Mouse (Mus musculus): ENCODE results near the gene Ppib. TPM values are rescaled to one million over a fixed set of nuclear protein-coding genes. Genes with fewer than 3 reads are reported as not detected.

The Ppib gene
- 100 to 1,000 TPM; 258 to 275 TPM for total RNA-seq (2021)
- long read RNA-seq, experiment 1, transcript Ppib-201 (5 exons, 892 nt), result major isoform, 41 of 44 reads
- long read RNA-seq, experiment 1, partial matches to known transcripts, result 2 of 44 reads
- long read RNA-seq, experiment 1, other reads (novel, unspliced or antisense), result 0 of 44 reads
- long read RNA-seq, experiment 2, transcript Ppib-201 (5 exons, 892 nt), result major isoform, 275 of 292 reads
- long read RNA-seq, experiment 2, partial matches to known transcripts, result 14 of 292 reads
- long read RNA-seq, experiment 2, other reads (novel, unspliced or antisense), result 3 of 292 reads

DNA sequence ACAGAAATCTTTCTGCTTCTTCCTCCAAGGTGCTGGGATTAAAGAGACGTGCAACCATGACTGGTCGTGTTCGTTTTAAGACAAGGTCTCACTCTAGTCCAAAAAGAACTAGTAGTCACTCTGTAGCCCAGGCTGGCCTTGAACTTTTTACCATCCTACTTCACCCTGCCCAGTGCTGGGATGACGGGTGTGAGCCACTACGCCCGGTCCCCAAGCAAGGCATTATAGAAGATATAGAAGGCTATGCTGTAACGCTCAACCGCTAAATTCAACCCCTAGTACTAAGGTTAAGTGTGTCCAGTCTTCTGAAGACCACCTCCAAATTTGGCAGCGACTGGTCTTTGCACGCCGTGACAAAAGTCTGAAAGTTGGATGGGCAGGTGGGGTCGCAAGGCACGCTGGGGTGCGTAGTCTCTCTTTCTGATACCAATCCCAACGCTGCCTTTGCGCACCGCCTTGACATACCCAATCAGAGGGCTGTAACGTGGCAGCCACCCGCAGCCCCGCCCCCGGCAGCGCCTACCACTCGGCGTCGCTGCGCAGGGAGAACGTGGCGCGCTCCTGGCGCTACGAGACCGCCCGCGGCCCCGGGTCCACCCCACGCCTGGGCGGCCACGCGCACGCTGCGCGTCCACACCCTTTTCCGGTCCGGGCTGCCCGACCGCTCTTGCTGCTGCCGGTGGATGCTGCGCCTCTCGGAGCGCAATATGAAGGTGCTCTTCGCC, at the start of gene Ppib:
TSS of gene Ppib (plus strand) at position 640 of the 725 bp plus-strand sequence.
- DNase-seq (ENCODE audit: low spot score in 2 of 2), result peak; percentile 96

DNA sequence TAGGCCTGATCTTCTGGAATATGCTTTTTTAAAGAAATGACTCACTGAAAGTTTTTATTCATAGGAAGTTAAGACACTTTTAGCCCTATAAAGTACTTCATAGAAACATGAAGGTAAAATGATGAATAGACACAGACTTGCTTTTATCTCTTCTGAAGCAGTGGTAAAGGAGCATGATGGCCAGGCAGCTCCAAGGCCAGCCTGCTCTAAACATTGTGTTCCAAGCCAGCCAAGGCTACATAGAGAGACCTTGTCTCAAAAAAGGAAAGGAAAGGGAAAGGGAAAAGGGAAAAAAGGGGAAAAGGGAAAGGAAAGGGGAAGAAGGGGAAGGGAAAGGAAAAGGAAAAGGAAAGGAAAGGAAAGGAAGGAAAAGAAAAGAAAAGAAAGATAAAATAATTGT, 39.4 kb upstream of the Ppib start:
- no peak for DNase-seq (ENCODE audit: low spot score in 2 of 2)

DNA sequence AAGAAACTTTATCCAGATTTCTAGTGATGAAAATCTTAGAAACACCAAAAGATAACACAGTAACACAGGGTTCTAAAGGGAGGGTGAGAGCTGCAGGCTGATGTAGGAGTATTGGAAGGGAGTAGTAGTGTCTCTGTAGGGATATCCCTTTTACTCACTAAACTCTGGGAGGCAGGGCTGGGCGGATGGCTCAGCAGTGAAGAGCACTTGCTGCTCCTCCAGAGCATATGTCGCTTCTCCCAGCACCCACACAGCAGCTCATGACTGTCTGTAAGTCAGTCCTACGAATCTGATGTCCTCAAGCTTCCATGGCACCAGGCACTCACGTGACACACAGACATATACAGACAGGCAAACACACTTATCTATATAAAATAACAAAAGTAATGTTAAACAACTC, 21.9 kb upstream of the Ppib start:
- no peak for DNase-seq (ENCODE audit: low spot score in 2 of 2)

DNA sequence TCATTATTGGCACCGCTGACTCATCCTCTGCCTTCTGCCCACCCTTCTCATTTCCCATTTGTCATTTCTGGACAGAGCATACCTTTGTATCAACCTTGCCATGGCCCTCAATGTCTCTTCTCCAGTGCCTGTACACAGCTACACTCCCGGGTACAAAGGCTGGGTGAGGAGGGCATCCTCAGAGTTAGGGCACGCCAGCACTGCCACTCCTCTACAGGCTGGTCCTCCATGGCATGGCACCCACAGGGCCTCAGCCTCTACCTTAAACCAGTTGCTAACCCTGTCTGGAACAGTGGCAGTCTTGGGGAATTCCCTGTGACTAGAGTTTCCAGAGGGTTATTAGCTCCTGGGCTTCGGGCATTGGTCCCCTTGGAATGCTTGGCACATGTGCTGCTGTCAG, 21.4 kb upstream of the Ppib start:
- DNase-seq (ENCODE audit: low spot score in 2 of 2), result no peak

DNA sequence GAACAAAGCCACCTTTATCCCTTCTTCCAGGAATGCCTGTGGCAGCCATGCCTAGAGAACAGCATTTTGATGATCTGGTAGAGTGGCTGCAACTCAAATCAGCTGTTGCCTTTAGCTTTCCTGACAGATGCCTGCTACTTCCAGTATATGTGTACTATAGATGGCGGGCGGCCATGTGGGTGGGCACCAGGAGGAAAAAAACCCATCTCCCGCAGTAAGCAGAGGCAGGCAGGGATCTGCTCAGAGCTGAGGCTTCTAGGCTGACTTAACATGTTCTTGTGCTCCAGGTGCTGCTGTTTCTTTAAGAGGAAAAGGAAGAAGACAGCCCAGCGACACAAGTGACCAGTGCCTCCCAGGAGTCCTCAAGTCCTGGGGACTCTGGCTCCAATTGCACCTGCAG, 20.7 kb upstream of the Ppib start:
- no peak for DNase-seq (ENCODE audit: low spot score in 2 of 2)

DNA sequence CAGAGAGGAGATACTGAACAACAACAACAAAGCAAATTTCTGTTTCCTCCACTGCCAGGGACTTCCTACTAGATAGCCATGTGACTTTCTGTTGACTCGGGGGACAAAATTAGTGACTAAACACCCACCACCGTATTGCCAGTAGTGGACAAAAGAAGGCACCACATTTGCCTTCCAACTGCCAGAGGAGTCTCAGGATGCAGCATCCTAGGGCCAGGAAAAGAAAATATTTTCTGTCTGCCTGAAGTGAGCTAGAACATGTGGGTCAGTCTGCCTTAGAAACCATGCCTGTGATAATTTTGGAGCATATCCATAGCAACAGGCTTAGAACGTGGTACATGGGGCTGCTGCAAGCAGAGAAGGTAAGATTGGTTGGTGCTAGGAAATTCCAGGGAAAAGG, 19.2 kb upstream of the Ppib start:
- no peak for DNase-seq (ENCODE audit: low spot score in 2 of 2)

DNA sequence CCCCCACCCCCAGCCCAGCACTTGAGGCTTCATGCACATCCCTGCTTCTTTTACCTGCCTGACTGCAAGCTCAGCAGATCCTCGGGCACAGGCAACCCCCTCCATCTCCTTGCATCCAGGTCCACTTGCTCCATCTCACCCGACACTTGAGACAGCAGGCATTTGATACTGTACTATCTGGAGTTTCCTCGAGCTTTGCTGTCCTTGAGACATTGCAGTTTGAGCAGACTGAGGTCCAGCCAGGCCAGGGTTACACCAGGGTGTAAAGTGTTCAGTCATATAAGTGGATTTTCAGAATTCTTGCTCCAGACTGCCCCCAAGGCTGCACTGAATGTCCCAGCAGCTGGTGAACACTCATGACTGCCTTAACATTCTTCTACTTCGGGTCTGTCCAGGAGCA, 17.7 kb upstream of the Ppib start:
- DNase-seq (ENCODE audit: low spot score in 2 of 2), result no peak

DNA sequence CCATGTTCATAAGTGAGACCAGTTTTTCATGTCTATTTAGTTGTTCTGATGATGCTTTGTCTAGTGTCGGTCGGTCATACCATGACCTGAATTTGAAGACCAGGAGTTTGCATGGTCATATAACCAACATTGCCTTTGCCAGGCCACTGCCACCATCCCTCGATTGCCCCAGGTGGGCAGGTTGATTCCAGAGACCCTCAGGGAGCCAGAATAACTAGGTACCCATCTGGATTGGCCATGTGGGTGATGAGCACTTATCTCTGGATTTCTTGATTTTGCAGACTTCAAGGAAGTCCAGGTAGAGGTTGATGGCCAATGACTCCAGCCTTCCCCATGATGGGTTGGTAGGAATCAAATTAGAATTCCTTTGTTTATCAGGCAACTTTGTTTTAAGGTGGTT, 16.8 kb upstream of the Ppib start:
- DNase-seq (ENCODE audit: low spot score in 2 of 2), result no peak

DNA sequence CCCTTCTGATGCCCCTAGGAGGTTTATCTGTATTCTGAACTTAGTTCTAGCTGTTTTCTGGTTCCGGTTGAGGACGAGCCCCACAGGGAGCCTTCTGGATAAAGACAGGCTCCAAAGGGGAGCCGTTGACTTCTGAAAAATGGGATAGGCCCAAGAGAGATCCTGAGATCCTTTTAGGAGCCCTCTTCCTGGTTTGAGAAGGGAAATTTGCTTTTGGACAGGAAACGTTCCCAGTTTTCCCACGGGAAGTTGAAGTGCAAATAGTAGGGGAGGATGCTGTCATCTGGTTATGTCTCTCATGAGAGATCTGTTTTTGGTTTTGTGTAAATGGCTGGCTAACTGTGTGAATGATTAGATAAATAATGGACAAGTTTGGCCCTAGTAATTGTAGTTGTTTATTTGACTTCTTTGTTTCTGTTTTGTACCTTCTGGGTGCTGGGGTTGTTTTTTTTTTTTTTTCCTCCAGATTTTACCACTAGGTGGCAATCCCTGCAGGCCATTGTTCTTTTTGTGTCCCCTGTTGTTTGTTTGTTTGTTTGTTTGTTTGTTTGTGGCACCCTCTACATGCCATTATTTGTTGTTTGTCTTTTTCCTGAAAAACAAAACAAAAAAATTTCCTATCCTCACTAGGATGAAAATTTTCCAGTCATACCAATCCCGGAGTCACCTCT, 10.0 kb upstream of the Ppib start:
- DNase-seq (ENCODE audit: low spot score in 2 of 2), result no peak

DNA sequence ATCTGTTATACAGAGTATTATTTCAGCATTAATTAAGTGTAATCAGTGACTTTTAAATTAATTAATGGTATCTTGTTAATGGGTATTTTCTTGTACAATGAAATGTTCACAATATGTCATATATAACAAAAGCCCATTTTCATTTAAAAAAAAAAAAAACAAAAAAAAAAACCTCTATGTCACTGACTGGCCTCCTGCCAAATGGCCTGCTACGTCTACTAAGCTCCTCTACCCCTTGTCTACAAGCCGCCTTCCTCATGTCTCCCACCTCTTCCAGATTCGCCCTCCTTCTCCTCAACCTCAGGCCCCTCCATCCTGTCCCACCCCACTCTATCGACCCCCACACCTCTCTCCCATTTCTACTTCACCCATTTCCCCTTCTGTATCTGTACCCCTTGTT, 8.5 kb upstream of the Ppib start:
- DNase-seq (ENCODE audit: low spot score in 2 of 2), result no peak

DNA sequence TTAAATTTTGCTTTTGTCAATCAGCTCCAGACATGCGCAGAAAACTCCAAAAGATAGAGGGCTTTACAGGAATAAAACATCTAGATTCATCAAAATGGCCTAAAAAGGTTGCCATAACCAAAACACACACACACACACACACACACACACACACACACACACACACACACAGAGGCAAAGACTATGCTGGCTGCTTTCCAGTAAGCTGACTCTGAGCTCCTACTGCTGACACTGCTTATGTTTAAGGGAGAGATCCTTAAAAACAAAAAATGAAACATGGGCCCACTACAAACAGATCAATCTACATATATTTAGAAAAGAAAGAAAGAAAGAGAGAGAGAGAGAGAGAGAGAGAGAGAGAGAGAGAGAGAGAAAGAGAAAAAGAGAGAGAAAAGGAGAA, 7.3 kb upstream of the Ppib start:
- DNase-seq (ENCODE audit: low spot score in 2 of 2), result no peak

DNA sequence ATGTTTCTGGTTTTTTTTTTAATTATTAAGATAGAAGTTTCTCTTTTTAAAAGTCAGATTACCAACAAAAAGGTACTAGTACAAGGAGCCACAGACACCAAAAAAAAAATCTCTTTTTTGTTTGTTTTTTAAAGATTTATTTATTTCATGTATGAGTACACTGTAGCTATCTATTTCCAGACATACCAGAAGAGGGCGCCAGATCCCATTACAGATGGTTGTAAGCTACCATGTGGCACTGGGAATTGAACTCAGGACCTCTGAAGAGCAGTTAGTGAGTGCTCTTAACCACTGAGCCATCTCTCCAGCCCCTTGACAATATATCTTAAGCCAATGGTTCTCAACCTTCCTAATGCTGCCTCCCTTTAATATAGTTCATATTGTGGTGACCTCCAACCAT, 6.4 kb upstream of the Ppib start:
- no peak for DNase-seq (ENCODE audit: low spot score in 2 of 2)

DNA sequence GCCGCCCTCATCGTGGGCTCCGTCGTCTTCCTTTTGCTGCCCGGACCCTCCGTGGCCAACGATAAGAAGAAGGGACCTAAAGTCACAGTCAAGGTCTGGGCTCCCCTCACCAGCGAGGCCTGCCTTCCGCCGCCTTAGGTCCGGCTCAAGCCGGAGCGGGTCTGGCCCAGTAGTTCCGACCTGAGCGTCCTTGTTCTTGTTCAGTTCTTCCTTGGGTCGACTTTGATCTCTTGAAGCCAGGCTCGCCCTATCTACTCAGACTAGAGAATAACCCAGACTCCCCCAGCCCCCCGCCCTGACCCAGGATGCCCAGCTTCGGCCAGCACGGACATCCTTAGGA, 256 bp downstream of the Ppib start:
- no peak for DNase-seq (ENCODE audit: low spot score in 2 of 2)

DNA sequence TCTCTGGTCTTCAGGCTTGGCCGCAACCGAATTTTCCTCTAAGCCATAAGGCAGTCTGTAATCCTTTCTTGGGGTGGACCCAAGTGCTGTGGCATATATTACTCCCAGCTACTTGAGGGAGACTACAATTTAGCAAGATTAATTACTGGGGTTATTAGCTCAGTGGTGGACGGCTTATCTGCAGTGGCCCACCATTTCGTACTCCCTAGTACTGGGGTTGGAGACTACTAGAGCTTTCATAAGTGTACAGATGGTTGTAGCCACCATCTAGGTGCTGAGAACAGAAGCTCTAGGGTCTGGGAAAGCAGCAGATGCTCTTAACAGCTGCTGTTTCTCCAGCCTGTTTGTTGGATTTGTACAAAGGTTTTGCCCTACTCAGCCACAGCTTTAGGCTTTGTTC, 964 bp downstream of the Ppib start:
- no peak for DNase-seq (ENCODE audit: low spot score in 2 of 2)

DNA sequence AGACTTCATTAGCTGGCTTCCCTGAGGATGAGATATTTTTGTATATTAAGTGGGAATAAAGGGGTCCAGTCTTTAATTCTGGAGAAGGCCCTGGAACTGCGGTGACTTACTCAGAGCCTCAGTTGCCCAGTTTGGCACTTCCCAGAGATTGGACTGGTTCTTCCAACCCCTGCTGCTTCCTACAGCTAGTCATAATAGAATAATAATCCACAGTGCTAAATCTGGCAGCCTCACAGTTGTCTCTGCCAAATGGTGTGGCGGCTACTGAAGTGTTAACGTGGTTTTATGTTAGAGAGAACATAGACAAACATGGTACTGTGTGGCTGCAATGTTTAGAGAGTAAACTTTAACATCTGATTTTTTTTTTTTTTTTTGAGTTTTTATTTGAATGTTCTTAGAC, 1.6 kb downstream of the Ppib start:
- no peak for DNase-seq (ENCODE audit: low spot score in 2 of 2)

DNA sequence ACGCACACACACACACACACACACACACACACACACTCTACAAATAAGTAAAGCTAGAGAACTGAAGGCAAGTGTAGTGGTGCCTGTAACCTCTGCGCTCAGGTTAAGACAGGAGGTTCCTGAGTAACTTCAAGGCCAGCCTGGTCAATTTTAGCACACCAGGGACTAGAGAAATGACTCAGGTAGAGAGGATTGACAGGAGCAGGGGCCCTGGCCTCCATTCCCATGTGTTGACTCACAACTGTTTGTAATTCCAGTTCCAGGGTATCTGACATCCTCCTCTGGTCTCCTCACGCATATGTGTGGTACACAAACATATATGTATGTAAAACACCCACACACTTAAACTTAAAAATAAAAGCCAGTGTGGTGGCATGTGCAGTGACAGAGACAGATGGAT, 3.4 kb downstream of the Ppib start:
- DNase-seq (ENCODE audit: low spot score in 2 of 2), result no peak

DNA sequence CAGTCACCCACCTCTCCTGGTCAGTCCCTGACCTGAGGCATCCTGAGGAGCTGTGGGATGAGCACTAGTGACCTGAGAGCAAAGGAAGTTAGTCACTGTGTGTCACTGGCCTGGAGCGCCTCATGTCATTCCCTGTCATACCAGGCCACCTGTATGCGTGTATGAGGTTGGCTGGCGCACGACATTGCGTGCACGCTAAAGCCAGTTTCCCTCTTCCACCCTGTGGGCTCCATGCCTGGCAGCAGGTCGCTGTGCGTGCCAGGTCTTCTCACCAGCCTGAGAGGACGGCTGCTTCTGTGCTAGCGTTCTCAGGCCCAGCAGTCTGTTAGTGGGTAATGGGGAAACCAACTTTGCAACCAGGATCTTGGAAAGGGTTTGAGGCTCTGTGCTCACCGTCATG, 4.3 kb downstream of the Ppib start:
- no peak for DNase-seq (ENCODE audit: low spot score in 2 of 2)

DNA sequence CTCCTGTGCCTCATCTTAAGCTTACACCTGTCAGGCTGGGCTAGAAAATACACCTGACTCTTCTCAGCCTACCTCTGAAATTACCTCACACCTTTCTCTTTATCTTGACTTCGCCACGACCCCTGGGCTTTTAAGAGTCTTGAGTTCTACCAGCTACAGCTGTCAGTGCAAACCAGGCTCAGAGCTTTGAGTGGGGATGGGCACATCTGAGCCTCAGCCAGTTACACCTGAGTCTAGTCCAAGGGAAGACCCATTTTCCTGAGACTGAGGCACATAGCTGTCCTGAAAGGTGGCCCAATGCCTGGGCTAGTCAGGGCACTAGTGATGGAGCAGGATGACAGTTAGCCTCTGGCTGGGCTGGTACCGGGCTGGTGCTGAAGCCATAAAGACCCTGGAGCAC, 6.8 kb downstream of the Ppib start:
- no peak for DNase-seq (ENCODE audit: low spot score in 2 of 2)

DNA sequence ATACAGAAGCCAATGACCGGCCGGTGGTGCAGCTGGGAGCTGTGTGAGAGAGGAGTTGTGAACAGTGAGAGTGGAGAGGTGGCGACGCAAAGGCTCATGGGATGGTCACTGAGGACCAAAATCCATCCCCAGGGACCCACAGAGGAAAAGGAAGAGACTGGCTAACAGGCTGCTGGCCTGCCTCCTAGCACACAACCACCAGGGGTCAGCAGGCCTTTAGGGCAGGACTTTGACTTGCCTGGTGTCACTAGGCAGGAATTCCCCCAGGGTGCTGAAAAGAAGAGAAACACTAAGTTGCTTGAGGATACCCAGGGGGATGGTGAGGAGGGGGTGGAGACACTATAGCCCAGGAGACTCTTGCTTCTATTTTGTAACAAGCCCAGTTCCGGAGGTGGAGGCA, 7.5 kb downstream of the Ppib start:
- no peak for DNase-seq (ENCODE audit: low spot score in 2 of 2)

DNA sequence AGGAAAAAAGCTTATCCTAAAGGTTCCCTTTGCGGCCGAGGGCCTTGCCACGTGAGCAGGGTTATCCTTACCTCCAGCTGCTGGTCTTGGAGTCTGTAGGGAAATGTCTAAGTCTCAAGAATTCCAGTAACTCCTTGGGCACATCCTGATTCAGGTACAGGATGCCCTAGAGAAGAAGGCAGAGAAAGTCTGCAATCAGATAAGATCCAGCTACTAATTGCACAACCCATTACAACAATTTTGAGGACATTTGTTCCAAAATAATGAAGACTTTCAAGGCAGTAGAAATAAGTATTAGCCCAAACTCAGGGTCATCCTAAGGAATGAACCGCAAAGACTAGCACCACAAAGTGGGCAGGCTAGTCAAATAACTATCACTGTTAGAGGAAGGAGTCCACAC, 8.0 kb downstream of the Ppib start:
- no peak for DNase-seq (ENCODE audit: low spot score in 2 of 2)

DNA sequence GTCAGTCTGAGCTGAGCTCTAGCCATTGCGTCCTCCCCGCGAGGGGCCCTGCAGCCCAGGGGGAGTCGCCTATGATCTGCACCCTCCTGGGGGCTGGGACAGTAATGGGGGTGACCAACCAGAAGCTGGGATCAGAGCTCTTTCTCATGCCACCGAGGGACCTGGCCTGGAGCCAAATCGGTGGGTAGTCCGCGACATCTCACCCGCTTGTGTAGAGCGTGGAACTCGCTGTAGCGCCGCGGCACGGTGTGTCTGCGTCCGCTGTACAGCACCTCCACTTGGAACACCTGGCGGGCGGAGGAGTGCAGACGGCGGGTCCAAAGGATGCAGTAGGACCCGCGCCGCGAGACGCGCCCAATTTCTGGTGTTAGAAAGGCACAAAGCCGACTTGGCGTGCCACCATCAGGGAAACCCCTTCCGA, 9.0 kb downstream of the Ppib start:
- DNase-seq (ENCODE audit: low spot score in 2 of 2), result no peak

DNA sequence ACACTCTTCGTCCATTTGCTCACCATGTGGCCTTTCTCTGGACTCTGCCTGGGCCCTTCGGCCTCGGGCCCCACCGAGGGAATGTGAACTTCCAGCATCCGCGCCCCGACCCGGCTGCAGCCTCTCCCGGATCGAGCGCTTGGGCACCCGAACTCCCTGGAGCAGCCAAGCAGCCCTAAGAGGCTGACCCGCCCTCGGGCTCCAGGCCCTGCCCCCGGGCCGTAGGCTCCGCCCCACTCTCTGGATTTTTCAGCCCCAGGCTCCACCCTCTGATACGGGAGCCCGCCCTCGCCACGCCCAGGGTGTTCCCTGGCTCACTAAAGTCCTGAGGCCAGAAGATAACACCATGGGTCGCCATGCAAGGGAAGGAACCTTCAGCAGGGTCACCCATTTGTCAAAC, 9.6 kb downstream of the Ppib start, which contains the start of gene Snx22:
TSS of gene Snx22 (minus strand) at position 137 of the 400 bp plus-strand sequence.
- DNase-seq (ENCODE audit: low spot score in 2 of 2), result peak; percentile 78 to 83

DNA sequence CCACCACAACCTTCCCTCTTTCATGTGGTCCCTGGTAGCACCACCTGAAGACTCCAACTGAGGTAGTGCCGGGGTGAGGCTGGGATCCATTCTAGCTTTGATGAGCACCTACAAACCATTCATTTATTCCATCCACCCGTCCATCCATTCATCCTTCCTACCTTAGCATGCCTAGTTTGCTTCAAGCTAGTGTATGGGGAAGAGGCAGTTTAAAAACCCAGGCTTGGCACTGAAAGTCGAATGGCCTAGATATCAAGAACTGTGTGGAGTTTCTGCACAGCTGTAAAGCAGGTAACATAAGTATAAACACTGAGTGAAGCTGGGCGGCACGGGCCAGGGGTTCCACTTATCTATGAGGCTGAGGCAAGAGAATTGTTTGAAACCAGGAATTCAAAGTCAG, 10.1 kb downstream of the Ppib start:
- DNase-seq (ENCODE audit: low spot score in 2 of 2), result no peak
